Mouse (Mus musculus) liver, embryonic 14.5 days (tissue): Measurements from ENCODE around the gene Elmo2.

Source experiments
- CTCF ChIP-seq: IDR thresholded peaks from 2 replicates; pipeline ENCODE4 v1.5.1; 2016; ENCODE audit warnings: antibody characterized with exemption, low read depth, control low read depth
- EP300 ChIP-seq: IDR thresholded peaks from 2 replicates; pipeline ENCODE4 v1.6.1; 2016; ENCODE audit warnings: antibody characterized with exemption, low read depth

DNA sequence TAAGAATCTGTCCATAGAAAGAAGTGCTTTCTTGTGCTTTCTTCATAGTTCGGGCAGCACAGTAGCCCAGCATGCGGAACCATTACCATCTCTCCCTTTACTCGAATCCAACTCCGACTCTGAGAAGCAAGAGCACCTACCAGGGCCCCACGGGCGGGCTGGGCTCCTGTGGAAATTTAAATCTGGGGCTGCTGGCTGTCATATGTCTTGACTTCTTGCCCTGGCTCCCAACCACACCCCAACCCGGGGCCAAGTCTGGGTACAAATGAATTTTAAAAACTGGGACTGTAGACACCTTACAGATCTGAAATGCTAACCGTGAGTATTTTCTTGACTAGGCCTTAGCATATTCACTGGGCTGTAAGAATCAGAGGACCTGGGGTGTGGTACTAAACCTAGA, 73.0 kb downstream of the Elmo2 start:
- TF ChIP-seq EP300: no peak
- no peak for TF ChIP-seq CTCF
